Mouse (Mus musculus): Measurements from ENCODE around the gene Frs2.

DNA sequence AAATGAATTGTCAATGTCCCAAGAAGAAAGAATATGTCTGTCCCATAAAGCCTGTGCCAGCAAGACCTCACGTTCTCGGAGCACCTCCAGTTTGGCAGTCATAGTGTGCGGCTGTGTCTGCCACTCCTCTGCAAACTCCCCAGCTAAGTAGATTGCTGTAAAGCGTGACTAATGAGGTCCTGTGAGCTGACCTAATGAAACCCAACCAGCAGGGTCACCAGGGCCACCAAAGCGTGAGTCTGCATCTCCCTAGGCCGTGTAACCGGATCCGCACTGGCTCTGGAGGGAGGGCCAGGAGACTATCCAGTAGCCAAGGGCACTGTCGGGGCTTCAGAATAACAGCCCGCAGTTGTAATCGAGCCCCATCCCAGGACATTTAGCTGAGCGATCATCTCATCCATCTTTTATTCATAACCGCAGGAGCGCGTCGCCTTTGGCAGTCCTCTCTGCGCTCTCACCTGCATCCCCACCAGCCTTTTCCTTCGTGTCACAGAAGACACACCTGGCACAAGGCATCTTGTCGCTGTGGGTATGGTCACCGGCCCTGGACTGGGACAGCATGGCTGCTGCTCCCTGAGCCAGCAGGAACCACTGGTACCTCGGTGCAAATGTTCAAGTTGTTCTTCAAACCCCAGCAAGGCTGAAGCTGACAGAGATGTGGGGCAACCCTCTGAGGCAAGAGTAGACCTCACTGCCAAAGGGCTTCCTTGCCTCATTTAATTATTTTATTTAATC is 127.1 kb downstream of the Frs2 start:
- TF ChIP-seq POLR2A (IDR thresholded peaks at IDR 0.05; ENCODE audit: low read depth, low read length) (no peak), CTCF (conservative IDR thresholded peaks at IDR 0.05; ENCODE audit: insufficient read depth, insufficient read length, low read depth, low read length) (no peak)

All from kidney, adult 2 months (tissue).